Mouse (Mus musculus) common myeloid progenitor, adult 5-6 weeks (primary cell): Measurements from ENCODE around the gene Ceacam9. TPM values are rescaled to one million over a fixed set of nuclear protein-coding genes. Genes with fewer than 3 reads are reported as not detected.

Experiments
- ATAC-seq: replicated peaks from 2 replicates; pipeline ENCODE4 v1.8.0; 2016; ENCODE audit warnings: low read depth, mild to moderate bottlenecking, moderate TSS enrichment, inconsistent platforms; ENCODE audit not compliant: poor library complexity, severe bottlenecking
- total RNA-seq: library from RNA; stranded (forward); fragments of 200-1000, 187-1606 nt; gene quantifications from 2 replicates; pipeline ENCODE4 v1.2.3, GENCODE M21; 2017

Gene Ceacam9
- total RNA-seq, 1 experiment from 2014 or later, result not detected

DNA sequence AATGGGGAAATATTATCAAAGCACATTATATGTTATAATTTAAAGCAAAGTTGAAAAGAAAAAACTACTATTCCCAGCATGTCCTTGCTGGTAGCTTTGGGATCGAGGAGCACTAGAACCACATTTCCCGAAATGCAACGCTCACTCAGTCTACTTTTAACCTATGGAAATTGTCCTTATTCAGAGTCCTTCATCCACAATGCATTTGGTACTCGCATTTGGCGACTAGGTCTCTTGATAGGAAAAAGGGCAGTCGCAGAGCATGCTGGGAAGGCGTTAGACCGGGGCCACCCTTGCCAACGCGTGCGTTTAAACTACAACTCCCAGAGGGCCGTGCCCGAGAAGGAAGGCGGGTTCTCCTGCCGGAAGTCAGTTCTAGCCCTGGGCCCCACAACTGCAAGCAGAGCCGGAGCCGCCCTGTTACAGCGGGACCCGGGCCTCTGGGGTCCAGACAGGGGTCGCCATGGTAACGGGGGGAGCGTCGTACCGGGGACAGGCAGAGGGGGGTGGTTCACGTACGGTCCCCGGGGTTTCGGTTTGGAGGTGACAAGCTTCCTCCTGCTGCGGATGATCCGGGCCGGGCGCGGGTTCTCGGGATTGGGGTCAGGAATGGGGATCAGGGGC, 16.5 kb downstream of the Ceacam9 start, which contains the start of gene Ap2s1:
TSS of gene Ap2s1 (plus strand) at position 338 of the 624 bp plus-strand sequence.
- ATAC-seq, result peak; percentile 98

DNA sequence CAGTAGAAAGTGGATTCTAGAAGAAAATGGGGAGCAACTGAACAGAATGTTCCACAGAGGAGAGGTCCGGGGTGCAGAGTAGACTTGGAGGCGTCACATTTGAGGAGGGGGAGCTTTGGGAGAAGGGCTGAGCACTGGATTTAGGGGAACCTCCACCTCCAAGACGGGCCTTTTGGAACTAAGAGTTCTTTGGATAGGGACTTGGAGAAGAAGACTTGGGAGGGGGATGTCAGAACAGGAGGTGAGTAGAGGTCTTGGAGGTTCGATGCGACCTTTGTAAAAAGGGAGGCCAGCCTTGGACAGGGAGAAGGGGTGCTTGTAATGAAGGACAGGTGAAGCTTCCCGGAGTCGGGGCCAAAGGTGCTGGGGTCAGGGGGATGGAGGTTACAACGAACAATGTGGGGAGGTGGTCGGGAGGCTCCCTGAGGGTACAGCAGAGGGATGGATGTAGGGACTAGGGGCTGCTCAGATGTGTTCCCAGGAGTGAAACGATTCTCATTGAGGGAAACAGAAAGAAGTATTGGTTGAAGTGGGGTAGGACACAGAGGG, 17.4 kb downstream of the Ceacam9 start:
- no peak for ATAC-seq

DNA sequence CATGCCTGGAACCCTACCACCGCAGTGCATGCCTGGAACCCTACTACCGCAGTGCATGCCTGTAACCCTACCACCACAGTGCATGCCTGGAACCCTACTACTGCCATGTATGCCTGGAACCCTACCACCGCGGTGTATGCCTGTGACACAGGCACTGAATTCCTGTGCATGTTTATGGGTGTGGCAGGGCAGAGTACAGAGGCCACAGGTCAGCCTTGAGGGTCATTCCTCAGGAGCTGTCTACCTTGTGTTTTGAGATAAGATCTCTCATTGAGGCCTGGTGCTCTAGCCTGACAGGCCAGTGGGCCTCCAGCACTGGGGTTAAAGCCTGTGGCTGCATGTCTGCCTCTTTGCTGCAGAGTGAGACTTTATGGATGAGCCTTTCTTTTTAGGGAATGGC, 23.6 kb downstream of the Ceacam9 start:
- ATAC-seq, result no peak

DNA sequence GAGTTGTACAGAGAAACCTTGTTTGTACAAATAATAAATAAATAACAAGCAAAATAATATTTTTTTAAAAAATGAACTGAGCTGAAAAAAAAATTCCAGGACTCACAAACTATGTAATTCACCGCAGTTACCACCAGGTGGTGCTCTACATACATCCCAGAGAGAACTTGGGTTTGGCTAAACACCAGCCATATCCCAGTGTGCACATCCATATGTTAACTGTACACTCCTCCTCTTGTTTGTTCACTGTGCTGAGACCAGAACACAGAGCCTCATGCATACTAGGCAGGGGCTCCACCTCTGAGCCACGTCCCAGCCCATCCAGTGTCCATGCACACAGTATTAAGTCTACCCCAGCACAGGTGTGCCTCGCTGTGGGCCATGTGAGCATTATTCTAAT, 24.4 kb downstream of the Ceacam9 start:
- ATAC-seq, result peak; percentile 68

DNA sequence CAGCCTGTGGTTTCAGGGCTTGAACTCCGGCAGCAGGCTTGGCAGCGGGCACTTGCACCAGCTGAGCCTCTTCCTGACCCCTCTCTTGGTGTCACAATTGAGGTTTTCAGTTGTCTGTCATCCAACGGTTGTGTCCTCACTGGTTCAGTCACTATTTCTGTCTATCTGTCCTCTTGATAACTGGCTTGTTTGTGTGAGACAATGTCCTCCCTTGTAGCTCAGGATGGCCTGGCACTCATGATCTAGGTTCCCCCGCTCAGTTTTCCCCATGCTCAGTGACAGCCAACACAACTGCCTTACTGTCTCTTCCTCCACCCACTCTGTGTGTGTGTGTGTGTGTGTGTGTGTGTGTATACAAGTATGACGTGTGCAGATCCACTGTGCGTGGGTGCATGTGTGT, 25.9 kb downstream of the Ceacam9 start:
- no peak for ATAC-seq

DNA sequence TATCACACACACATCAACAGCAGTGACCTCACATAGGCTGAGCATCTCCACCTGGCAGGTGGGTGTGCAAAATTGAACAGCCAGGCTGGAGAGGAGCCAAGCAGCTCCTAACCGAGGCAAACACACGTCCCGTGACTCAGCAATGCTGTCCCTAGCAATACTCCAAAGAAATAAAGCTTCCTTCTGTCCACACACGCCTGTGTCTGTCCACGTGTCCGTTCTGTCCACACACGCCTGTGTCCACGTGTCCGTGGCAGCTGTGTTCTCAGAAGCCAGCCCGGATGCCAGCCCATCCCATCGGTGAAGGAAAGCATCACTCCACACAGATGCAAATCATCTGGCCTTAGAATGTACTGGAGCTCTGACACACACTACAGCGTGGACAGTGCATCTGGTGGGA, 30.3 kb downstream of the Ceacam9 start:
- no peak for ATAC-seq

DNA sequence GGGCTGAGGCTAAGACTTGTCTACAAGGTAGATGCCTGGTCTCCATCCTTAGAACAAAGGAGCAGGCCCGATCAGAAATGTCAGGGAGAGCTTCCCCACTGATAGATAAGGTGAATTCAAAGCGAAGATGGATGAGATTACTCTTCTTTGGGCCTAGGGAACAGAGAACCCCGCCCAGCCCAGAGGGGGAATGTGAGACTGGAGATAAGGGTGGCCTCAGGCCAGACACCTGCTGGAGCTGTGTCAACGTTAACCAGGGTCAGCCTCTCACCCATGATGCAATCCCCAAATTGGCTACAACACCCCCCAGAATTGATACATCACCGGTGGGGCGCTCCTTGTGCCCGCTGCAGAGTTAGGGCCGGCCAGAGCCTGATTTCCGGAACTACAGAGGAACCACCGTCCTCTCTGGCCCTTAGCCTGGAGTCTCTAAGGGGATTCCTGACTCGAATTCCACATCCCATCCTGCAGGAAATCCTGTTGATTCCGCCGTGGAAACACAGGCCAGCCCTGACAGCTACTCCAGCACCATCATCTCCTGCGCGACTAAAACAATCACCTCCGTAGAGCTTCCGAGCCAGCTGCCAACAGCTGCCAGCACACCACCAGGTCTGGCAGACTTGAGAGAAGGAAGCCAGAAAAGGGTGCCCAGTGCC, 33.8 kb downstream of the Ceacam9 start:
- no peak for ATAC-seq

DNA sequence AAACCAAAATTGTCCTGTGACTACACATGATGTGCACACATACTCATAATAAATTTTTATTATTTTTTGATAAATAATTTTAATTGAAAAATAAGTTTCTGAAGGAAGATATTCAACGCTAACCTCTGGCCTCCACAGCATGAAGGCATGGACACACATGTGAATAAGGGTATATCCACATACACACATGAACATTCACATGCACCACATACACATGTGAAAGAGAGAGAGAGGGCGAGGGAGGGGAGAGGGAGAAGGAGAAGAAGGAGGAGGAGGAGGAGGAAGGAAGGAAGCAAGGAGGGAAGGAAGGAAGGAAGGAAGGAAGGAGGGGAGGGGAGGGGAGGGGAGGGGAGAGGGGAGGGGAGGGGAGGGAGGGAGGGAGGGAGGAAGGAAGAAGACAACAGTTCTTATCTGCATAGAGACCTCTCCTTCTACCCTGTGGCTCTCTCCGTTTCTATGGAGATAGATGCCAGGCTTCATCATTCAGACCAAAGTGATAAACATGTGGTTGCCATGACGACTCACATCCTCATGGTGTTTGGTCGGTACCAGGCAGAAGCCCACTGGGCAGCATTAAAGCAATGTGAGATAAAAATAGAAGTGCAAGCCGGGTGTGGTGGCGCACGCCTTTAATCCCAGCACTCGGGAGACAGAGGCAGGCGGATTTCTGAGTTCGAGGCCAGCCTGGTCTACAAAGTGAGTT, 37.3 kb downstream of the Ceacam9 start:
- ATAC-seq, result peak; percentile 60; the same call in 1 of the 2 replicates

DNA sequence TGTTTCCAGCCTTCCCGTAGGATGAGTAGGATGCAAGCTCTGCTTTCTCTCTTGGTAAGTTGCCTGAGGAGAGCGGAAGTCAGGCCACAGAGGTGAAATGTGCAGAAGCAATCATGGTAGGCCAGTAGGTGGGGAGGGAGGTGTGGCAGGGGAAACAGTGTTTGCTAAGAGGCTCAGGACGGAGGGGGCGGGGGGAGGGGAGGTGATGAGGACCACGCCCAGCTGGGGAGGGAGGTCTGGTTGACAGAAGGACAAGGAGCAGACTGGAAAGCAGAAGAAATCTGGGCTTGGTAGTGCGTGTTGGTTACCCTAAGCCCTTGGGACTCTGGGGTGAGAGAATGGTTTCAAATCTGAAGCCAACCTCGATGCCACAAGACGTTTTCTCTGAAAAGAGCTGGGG, 38.6 kb downstream of the Ceacam9 start:
- ATAC-seq, result peak; percentile 47; the same call in 1 of the 2 replicates

DNA sequence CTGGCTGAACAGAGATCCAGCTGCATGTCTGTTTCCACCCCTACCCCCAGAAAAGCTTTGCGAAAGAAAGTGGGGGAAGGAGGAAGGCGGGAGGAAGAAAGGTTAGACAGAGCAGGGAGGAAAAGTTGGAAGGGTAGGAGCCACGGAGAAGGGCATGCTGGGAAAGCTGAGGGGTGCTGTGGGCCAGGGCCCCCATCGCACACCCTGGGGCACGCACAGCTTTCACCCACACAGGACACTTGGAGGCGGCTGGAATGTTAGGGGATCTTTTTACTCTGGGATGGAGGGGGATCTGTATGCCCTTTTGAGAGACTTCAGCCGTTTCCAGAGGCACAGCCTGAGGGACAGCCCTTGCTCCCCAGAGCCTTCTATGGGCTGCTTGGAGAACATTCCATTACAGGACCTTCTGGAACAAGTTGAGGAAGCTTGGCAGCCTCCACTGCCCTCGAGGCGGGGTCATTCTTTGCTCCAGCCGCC, 39.3 kb downstream of the Ceacam9 start:
- ATAC-seq, result no peak

DNA sequence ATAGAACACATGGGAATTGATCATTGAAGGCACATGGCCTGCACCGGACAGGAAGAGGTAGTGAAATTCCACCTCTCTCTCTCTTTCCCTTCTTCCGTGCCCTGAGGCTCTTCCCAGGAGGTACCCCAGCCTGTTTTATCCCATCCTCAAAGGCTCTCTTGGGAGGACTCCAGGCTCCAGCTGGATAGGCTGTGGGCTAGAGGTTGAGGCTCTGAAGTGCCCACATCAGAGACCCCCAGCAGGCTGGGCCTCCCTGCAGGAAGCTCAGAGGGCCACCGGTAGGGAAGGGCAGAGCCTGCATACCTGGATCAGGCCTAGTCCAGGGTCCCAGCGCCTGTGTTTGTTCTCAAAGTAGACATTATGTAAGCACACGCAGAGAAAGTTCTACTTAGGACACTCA, 39.9 kb downstream of the Ceacam9 start:
- ATAC-seq, result no peak

DNA sequence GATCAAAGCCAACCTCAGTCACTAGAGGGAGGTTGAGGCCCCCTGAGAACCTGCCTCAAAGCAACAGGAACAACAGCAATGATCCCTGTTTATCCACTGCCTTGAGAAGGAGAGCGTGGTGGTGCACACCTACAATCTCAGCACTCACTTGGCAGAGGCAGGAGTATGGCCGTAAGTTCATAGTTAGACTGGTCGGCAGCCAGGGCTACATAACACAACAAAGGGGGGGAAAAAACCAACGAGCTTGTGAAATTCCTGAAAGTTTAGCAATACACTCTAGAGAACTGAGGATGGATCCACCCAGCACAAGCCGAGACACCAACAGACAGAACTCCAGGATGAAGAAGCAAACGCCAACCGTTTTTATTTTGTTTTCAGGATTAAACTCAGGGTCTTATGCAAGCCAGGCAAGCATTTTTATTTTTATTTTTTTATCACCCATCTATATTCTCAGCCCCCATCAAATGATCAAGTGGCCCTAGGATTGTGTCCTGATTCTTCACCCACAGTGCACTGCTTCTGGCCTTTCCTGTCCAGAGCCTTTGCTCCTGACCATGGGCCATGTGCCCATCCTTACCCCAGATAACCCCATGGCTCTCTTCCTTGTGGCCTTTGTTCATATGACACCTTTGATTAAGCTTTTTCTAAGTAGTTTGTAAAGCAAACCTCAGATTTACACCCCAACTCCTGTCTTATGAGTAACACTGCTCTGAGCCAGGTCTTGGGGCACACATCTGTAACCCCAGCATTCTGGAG, 41.9 kb downstream of the Ceacam9 start:
- ATAC-seq, result no peak

DNA sequence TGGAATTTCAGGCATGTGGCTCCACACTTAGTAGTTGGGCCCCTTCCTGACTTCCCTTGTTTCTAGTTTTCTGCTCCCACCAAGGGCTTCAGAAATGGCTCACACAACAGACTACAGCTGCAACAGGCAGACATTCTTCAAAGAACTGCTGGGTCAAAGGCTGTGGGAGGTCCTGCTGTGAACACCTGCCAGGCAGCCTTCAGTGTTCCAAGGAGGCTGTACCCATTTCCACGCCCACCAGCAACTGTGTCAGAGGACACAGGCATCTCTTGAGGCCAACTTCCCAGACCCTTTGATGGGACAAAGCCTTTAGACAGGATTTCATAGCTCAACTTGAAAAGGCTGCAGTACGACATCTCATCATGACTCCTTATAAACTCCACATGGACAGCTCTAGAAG, 44.7 kb downstream of the Ceacam9 start:
- ATAC-seq, result no peak

Other genes starting within 250 kb of the Ceacam9 start
- gene Npas1, start 244.2 kb upstream of the Ceacam9 start, total RNA-seq, result not detected in 2 replicates
- 13.9 and 15.9 TPM in 2 replicates for gene Arhgap35, start 106.9 kb upstream of the Ceacam9 start, total RNA-seq
- gene Ceacam15, start 46.2 kb upstream of the Ceacam9 start, total RNA-seq, result not detected in 2 replicates
- gene Ap2s1, start 16.5 kb downstream of the Ceacam9 start, total RNA-seq, result 70.4 and 72.4 TPM in 2 replicates
- 30.6 and 51.4 TPM in 2 replicates for gene Slc1a5, start 59.4 kb downstream of the Ceacam9 start, total RNA-seq
- gene Strn4, start 94.0 kb downstream of the Ceacam9 start, total RNA-seq, result 50.2 and 51.1 TPM in 2 replicates
- gene Fkrp, start 94.8 kb downstream of the Ceacam9 start, total RNA-seq, result 9.1 and 11.4 TPM in 2 replicates
- gene Prkd2, start 121.0 kb downstream of the Ceacam9 start, total RNA-seq, result 7.0 and 12.9 TPM in 2 replicates
- 0.14 and 1.1 TPM in 2 replicates for gene Dact3, start 153.4 kb downstream of the Ceacam9 start, total RNA-seq
- gene Gng8, start 169.9 kb downstream of the Ceacam9 start, total RNA-seq, result 3.1 TPM in 1 of 2 replicates, not detected in the other
- 0.10 and 0.73 TPM in 2 replicates for gene Ptgir, start 184.6 kb downstream of the Ceacam9 start, total RNA-seq
- gene Calm3, start 202.2 kb downstream of the Ceacam9 start, total RNA-seq, result 512 and 545 TPM in 2 replicates
- not detected in 2 replicates for gene Pnmal2, start 222.8 kb downstream of the Ceacam9 start, total RNA-seq
- 0.09 TPM in 1 of 2 replicates, not detected in the other for gene Pnmal1, start 237.8 kb downstream of the Ceacam9 start, total RNA-seq